Mouse (Mus musculus) spleen, adult 2 months (tissue): ENCODE data around the gene Tmem52. TPM values are rescaled to one million over a fixed set of nuclear protein-coding genes. Genes with fewer than 3 reads are reported as not detected.

Source experiments
- DNase-seq, 2 experiments: peaks; one replicate each; pipeline versions ENCODE4 v3.0.0 to v3.0.0-alpha.2; 2012 to 2021; ENCODE audit warnings: low spot score in 2 of 2, low read depth in 1 of 2
- H3K27ac ChIP-seq: fragments of 200-500 bp; 2 replicates; pipeline ENCODE4 v1.5.1; 2012; ENCODE audit warnings: low read length, inconsistent platforms; ENCODE audit not compliant: insufficient read depth
- H3K27me3 ChIP-seq: fragments of 200-500 bp; 2 replicates; pipeline ENCODE4 v1.6.1; 2012; ENCODE audit warnings: mild to moderate bottlenecking, moderate library complexity, low read length, inconsistent platforms; ENCODE audit not compliant: control insufficient read depth, insufficient read depth
- H3K36me3 ChIP-seq: fragments of 200-500 bp; 2 replicates; pipeline ENCODE4 v1.6.1; 2012; ENCODE audit warnings: mild to moderate bottlenecking, low read length, inconsistent platforms; ENCODE audit not compliant: control insufficient read depth, insufficient read depth
- H3K4me1 ChIP-seq: fragments of 200-500 bp; 2 replicates; pipeline ENCODE4 v1.6.1; 2011; ENCODE audit warnings: inconsistent platforms; ENCODE audit not compliant: control insufficient read depth, insufficient read depth, insufficient read length
- H3K4me3 ChIP-seq: fragments of 200-500 bp; 2 replicates; pipeline ENCODE4 v1.5.1; 2011; ENCODE audit warnings: mild to moderate bottlenecking, inconsistent platforms; ENCODE audit not compliant: insufficient read depth, insufficient read length; ENCODE audit errors: extremely low read depth
- CTCF ChIP-seq: fragments of 200-500 bp; IDR thresholded peaks from 2 replicates; pipeline ENCODE4 v1.5.1; 2011; ENCODE audit warnings: mild to moderate bottlenecking, inconsistent platforms; ENCODE audit not compliant: insufficient read depth, insufficient read length, insufficient replicate concordance; ENCODE audit errors: extremely low read depth
- POLR2A ChIP-seq: fragments of 200-500 bp; IDR thresholded peaks from 2 replicates; pipeline ENCODE4 v1.6.1; 2011; ENCODE audit warnings: low read depth, low read length, inconsistent platforms
- WGBS: fragments of 180-500 bp; shearing (Covaris S2); methylation state at CpG from one replicate; pipeline ENCODE4 v1.1.7; 2018; 5-methylcytosine and 5-hydroxymethylcytosine counted together
- polyA plus RNA-seq: library from polyadenylated mRNA; depleted of rRNA; stranded (reverse); fragments of >200 nt; gene quantifications from 2 replicates; pipeline ENCODE4 v1.2.3, GENCODE M21; 2012; rRNA removed

Gene Tmem52
- polyA plus RNA-seq, 1 experiment: 0.26 TPM

GRCm38 (mm10) chr4:155508614-155509013 is 39.7 kb downstream of the Tmem52 start:
- 79% methylated on average over 4 of the region's 4 CpGs for WGBS
- Histone ChIP-seq H3K4me1 (peaks cover 12% of the 10 kb centered on the region), H3K27ac (no peak overlapping the region), H3K36me3 (no peaks in the 10 kb centered on the region), H3K4me3 (no peak overlapping the region), H3K27me3 (no peaks in the 10 kb centered on the region)
- no peak for DNase-seq
- no peak for TF ChIP-seq POLR2A
- no peak for TF ChIP-seq CTCF

GRCm38 (mm10) chr4:155510981-155511380 is 42.1 kb downstream of the Tmem52 start:
- DNase-seq: no peak
- no peak overlapping the region for H3K4me3 ChIP-seq
- H3K36me3 ChIP-seq: no peaks in the 10 kb centered on the region
- H3K27ac ChIP-seq: no peak overlapping the region
- TF ChIP-seq CTCF (no peak), POLR2A (no peak)
- peaks cover 4% of the 10 kb centered on the region for H3K4me1 ChIP-seq
- WGBS: 75% methylated on average over 1 of the region's 1 CpGs
- H3K27me3 ChIP-seq: no peaks in the 10 kb centered on the region

DNA sequence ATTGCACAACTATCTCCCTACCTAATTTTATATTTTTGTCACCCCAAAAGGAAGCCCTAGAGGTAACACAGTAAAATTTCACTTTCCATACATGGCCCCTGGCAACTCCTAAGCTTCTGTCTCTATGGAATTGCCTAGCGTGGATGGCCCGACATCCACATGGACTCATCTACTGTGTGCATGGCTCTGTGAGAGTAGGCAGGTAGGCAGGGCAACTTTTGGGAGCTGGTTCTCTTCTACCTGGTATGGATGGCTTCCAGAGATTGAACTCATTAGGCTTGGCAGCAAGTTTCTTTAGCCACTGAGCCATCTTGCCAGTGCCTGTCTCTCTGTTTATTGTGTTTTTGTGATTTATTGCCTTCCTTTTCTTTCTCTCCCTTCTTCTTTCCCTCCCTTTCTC is 45.9 kb downstream of the Tmem52 start:
- Histone ChIP-seq H3K4me3 (no peak overlapping the region), H3K27ac (no peak overlapping the region), H3K36me3 (no peaks in the 10 kb centered on the region), H3K4me1 (peaks cover 4% of the 10 kb centered on the region), H3K27me3 (no peaks in the 10 kb centered on the region)
- 92% methylated on average over 2 of the region's 2 CpGs for WGBS
- TF ChIP-seq POLR2A (no peak), CTCF (no peak)
- no peak for DNase-seq

- DNase-seq: no peak
- no peak overlapping the region for H3K27ac ChIP-seq
- H3K36me3 ChIP-seq: no peaks in the 10 kb centered on the region
- H3K27me3 ChIP-seq: no peaks in the 10 kb centered on the region
- TF ChIP-seq CTCF: no peak
- H3K4me1 ChIP-seq: no peaks in the 10 kb centered on the region
- 85% methylated on average over 7 of the region's 7 CpGs for WGBS
- no peak overlapping the region for H3K4me3 ChIP-seq
Measured at GRCm38 (mm10) chr4:155517948-155518517, 49.1 kb downstream of the Tmem52 start.

Other genes starting within 250 kb of the Tmem52 start
- 32.2 and 40.6 TPM in 2 replicates for gene Ski, start 246.5 kb upstream of the Tmem52 start, polyA plus RNA-seq
- gene Faap20, start 219.3 kb upstream of the Tmem52 start, polyA plus RNA-seq: 43.2 and 64.8 TPM in 2 replicates
- 2.9 and 3.0 TPM in 2 replicates for gene Prkcz, start 107.8 kb upstream of the Tmem52 start, polyA plus RNA-seq
- gene Gabrd, start 71.0 kb upstream of the Tmem52 start, polyA plus RNA-seq: 0.02 and 0.22 TPM in 2 replicates
- gene Cfap74, start 59.9 kb upstream of the Tmem52 start, polyA plus RNA-seq: 0.13 and 0.72 TPM in 2 replicates
- gene Gnb1, start 22.2 kb downstream of the Tmem52 start, polyA plus RNA-seq: 325 and 341 TPM in 2 replicates
- 75.3 and 90.7 TPM in 2 replicates for gene Nadk, start 93.3 kb downstream of the Tmem52 start, polyA plus RNA-seq
- gene Slc35e2, start 132.3 kb downstream of the Tmem52 start, polyA plus RNA-seq: 6.2 and 7.1 TPM in 2 replicates
- gene Cdk11b, start 155.7 kb downstream of the Tmem52 start, polyA plus RNA-seq: 25.8 and 27.8 TPM in 2 replicates
- gene Gm10563, start 176.3 kb downstream of the Tmem52 start, polyA plus RNA-seq: not detected in 2 replicates
- 57.2 and 83.5 TPM in 2 replicates for gene Mmp23, start 184.3 kb downstream of the Tmem52 start, polyA plus RNA-seq
- 56.8 and 67.4 TPM in 2 replicates for gene Mib2, start 200.1 kb downstream of the Tmem52 start, polyA plus RNA-seq
- gene Fndc10, start 225.2 kb downstream of the Tmem52 start, polyA plus RNA-seq: 8.8 and 12.7 TPM in 2 replicates
- 82.4 and 117 TPM in 2 replicates for gene Ssu72, start 235.7 kb downstream of the Tmem52 start, polyA plus RNA-seq